Mouse (Mus musculus) limb, embryonic 11.5 days (tissue): ENCODE results near the gene Cep164. TPM values are rescaled to one million over a fixed set of nuclear protein-coding genes. Genes with fewer than 3 reads are reported as not detected.
"Not testable (repeated sequence)": the region's sequence is repeated elsewhere in the genome, so short reads cannot be mapped to it uniquely, and the experiment has no call there.

Experiments used
- ATAC-seq: fragments of 200-750 bp; cut with Nextera tagmentation; 2 replicates; pipeline ENCODE4 v1.8.0; 2017; ENCODE audit warnings: low read depth; ENCODE audit not compliant: insufficient number of reproducible peaks, low FRiP score, low TSS enrichment
- DNase-seq: peaks from one replicate; pipeline ENCODE4 v3.0.0-alpha.2; 2015; ENCODE audit warnings: low spot score
- H3K27ac ChIP-seq: fragments of 300-500 bp; sonication (generic); replicated peaks from 2 replicates; pipeline ENCODE4 v1.5.1; 2014; ENCODE audit warnings: low read depth, mild to moderate bottlenecking, low read length
- H3K27me3 ChIP-seq: fragments of 300-500 bp; sonication (generic); 2 replicates; pipeline ENCODE4 v1.6.1; 2014; ENCODE audit warnings: mild to moderate bottlenecking, low read length, mixed read lengths; ENCODE audit not compliant: control insufficient read depth, insufficient read depth
- H3K36me3 ChIP-seq: fragments of 300-500 bp; sonication (generic); 2 replicates; pipeline ENCODE4 v1.6.1; 2014; ENCODE audit warnings: mild to moderate bottlenecking, low read length, moderate library complexity, mixed read lengths; ENCODE audit not compliant: control insufficient read depth, insufficient read depth
- H3K4me1 ChIP-seq: fragments of 300-500 bp; sonication (generic); 2 replicates; pipeline ENCODE4 v1.6.1; 2014; ENCODE audit warnings: low read length, mixed read lengths; ENCODE audit not compliant: control insufficient read depth, insufficient read depth
- H3K4me2 ChIP-seq: fragments of 300-500 bp; sonication (generic); 2 replicates; pipeline ENCODE4 v1.6.1; 2014; ENCODE audit warnings: low read depth, mild to moderate bottlenecking, moderate library complexity; ENCODE audit not compliant: severe bottlenecking
- H3K4me3 ChIP-seq: fragments of 300-500 bp; sonication (generic); 2 replicates; pipeline ENCODE4 v1.5.1; 2014; ENCODE audit warnings: low read depth, low read length
- H3K9ac ChIP-seq: fragments of 300-500 bp; sonication (generic); 2 replicates; pipeline ENCODE4 v1.6.1; 2014; ENCODE audit warnings: mild to moderate bottlenecking, low read length
- H3K9me3 ChIP-seq: fragments of 300-500 bp; sonication (generic); 2 replicates; pipeline ENCODE4 v1.6.1; 2016; ENCODE audit warnings: low read length; ENCODE audit not compliant: control insufficient read depth
- WGBS: fragments of 180-500 bp; shearing (Covaris S2); extraction: QIAGEN DNeasy Blood & Tissue Kit; methylation state at CpG from one replicate; pipeline ENCODE4 v1.1.7; 2014; 5-methylcytosine and 5-hydroxymethylcytosine counted together
- polyA plus RNA-seq: library from polyadenylated mRNA; unstranded; fragments of >200 nt; fragmentation: Nextera tagmentation; extraction: Ambion mirVana; gene quantifications from 2 replicates; pipeline ENCODE4 v1.2.1, GENCODE M21; 2014

Gene Cep164
- polyA plus RNA-seq, 1 experiment from 2014 or later: 21.7 TPM

DNA sequence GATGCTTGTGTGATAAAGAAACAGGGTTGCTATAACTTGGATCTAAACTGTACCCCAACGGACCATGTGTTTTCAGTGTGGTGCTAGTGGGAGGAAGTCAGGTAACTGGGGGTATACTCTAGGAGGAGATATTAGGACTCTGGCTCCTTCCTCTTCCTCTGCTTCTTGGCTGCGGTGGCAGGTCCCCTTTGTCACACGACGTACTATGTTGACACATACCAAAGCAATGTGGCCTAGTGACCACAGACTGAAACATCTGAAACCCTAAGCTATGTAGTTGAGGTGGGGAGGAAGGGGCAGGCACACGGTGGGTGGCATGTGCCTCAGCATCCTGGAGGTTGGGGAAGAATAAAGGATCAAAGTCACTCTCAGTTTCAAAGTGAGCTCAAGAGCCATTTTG is 22.8 kb upstream of the Cep164 start:
- Histone ChIP-seq H3K4me2 (no peak overlapping the region), H3K9me3 (no peaks in the 10 kb centered on the region), H3K27me3 (no peaks in the 10 kb centered on the region), H3K4me1 (no peaks in the 10 kb centered on the region), H3K27ac (no peak overlapping the region), H3K4me3 (no peak overlapping the region), H3K9ac (no peak overlapping the region), H3K36me3 (no peaks in the 10 kb centered on the region)
- 75% methylated on average over 5 of the region's 5 CpGs for WGBS
- ATAC-seq (no peak), DNase-seq (no peak)

DNA sequence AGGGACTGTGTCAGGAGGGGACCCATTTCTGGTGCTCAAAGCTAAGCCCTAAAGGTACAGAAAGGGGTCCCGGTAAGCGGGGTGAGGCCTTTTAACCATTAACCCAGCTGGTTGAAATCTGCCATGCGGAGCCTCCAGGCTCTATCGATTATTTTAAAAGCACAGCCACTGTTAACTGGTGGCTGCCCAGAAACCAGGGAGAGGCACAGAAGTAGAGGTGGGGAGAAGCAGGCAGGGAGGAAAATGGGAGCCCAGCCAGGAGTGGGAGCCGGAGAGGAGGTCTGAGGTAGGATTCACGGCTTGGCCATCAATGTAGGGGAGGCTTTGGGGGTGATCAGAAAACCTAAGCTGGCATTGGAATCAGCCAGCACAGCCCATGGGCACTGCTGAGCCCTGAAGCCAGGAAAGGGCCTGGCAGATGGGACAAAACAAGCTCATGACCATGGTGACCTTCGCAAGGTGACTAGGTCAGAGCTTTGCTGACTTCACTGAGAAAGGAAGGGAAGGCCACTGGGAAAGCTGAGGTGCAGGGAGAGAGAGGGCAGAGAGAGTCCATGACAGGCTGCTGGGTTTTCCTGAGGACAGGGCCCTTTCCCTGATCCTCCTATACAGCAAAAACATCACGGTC is 22.2 kb upstream of the Cep164 start:
- Histone ChIP-seq H3K27me3 (no peaks in the 10 kb centered on the region), H3K9me3 (no peaks in the 10 kb centered on the region), H3K4me1 (no peaks in the 10 kb centered on the region), H3K27ac (no peak overlapping the region), H3K4me3 (no peak overlapping the region), H3K4me2 (no peak overlapping the region), H3K36me3 (no peaks in the 10 kb centered on the region), H3K9ac (no peak overlapping the region)
- ATAC-seq (no peak), DNase-seq (no peak)
- WGBS: 89% methylated on average over 8 of the region's 8 CpGs

DNA sequence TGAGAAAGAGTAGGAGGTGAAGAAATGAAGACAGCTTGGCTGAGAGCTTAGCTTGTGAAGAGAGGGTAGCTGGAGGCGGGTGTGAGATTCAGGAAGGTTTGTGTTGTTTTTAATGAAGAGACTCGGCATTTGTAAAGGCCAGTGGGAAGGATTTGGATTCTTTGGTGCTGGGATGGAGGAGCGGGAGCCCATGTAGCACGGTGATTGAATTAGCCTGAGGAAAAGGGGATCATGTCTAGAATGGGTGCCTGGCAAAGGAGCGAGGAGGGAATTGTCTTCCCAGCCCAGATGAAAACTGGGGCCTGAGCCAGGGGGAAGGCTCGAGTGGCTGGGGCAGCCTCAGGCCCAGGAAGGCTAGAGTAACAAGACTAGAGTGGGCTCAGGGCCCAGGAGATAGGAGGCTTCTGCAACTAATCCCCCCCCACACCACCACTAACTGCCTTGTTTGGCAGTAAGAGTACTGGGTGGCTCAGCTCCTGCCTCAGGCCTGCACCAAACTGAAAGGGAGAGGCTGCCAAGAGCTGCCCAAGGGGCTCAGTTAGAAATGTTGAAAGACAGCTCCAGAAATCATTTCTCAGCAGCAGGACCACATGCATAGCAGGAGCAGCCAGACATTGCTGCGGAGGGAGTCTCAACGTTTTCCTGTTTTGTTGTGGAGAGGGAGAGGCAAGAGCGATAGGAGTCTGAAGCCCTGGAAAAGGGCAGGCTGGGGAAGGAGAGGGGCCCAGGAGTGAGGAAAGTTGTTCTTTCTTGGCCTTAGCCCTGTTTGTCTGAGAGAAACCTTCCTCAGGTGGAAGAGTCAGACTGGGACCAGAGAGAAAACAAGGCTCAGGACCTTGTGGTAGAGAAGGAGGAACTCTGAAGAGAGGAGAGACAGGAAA is 21.3 kb upstream of the Cep164 start:
- Histone ChIP-seq H3K4me1 (no peaks in the 10 kb centered on the region), H3K27ac (no peak overlapping the region), H3K27me3 (no peaks in the 10 kb centered on the region), H3K4me2 (no peak overlapping the region), H3K4me3 (no peak overlapping the region), H3K9ac (no peak overlapping the region), H3K9me3 (no peaks in the 10 kb centered on the region), H3K36me3 (no peaks in the 10 kb centered on the region)
- ATAC-seq (no peak), DNase-seq (no peak)
- WGBS: 81% methylated on average over 9 of the region's 9 CpGs

DNA sequence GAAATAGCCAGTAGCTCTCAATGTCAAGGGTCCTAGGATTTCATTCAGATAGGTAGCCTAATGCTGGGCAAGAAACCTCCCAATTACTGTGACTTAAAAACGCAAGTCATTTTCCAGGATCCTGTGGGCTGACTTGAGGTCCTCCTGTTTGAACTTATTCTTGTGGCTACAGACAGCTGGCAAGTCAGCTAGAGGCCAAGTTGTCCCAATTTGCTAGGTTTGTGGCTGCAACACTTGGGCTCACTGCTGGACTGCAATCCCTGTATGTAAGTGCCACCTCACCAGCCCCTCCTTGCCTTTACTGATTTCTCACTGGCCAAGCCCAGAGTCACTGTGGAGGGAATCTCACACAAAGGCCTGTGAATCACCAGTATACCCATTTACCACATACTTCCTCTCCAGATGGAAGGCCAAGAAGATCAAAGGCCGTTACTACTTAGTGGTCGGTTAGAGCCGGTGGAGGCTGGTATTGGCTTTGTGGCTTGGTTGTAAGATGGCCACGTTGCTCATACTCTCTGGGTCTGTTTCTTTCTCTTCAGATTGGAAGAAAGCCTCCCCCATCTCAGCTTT is 18.5 kb upstream of the Cep164 start:
- no peak for DNase-seq
- no peaks in the 10 kb centered on the region for H3K9me3 ChIP-seq
- no peaks in the 10 kb centered on the region for H3K27me3 ChIP-seq
- no peak for ATAC-seq
- no peaks in the 10 kb centered on the region for H3K4me1 ChIP-seq
- H3K27ac ChIP-seq: no peak overlapping the region
- no peak overlapping the region for H3K9ac ChIP-seq
- H3K4me2 ChIP-seq: no peak overlapping the region
- H3K4me3 ChIP-seq: no peak overlapping the region
- WGBS: 81% methylated on average over 5 of the region's 5 CpGs
- H3K36me3 ChIP-seq: no peaks in the 10 kb centered on the region

DNA sequence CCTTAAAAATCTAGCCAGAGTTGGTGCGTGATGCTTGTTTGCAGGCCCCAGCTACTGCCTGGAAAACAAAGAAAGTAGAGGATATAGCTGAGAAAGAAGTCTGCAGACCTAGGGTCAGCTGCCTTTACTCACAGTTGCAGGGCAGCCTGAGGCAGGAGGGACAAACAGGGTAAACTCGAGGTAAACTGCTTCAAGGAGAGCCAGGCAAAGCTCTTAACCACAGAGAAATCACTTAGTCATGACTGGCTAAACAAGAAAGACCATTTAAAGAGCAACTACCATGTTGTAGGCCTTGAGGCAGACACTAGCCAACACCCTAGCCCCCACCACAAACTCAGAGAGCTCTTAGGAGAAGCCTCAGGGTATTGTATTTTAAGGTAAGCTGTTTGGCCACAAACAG is 17.7 kb upstream of the Cep164 start:
- H3K27ac ChIP-seq, H3K27me3 ChIP-seq, H3K4me2 ChIP-seq, H3K36me3 ChIP-seq, DNase-seq, H3K4me3 ChIP-seq, H3K4me1 ChIP-seq, H3K9ac ChIP-seq, ATAC-seq, H3K9me3 ChIP-seq: not testable (repeated sequence)
- WGBS: 81% methylated on average over 2 of the region's 2 CpGs

DNA sequence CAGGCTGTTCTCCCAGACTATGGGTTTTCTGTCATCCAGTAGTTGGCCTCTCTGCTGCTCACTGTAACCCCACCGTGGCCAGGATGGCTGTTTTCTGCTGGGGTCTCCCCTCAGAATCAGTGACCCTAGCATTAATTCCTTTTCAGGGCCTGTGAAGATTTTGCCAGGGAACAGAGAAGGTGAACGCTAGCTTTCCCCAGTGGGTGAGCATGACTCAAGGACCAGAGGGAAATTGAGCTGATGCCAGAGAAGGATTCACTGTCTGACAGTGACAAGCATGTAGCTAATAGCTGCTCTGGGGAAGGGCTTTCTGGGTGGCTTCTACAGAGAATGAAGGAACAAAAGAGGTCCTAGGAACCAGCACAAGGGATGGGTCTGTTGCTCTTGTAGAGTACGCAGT is 17.1 kb upstream of the Cep164 start:
- no peaks in the 10 kb centered on the region for H3K4me1 ChIP-seq
- no peaks in the 10 kb centered on the region for H3K27me3 ChIP-seq
- no peak overlapping the region for H3K4me3 ChIP-seq
- ATAC-seq (no peak), DNase-seq (no peak)
- H3K9ac ChIP-seq: no peak overlapping the region
- H3K36me3 ChIP-seq: no peaks in the 10 kb centered on the region
- H3K27ac ChIP-seq: no peak overlapping the region
- H3K9me3 ChIP-seq: no peaks in the 10 kb centered on the region
- H3K4me2 ChIP-seq: no peak overlapping the region
- 98% methylated on average over 3 of the region's 3 CpGs for WGBS

DNA sequence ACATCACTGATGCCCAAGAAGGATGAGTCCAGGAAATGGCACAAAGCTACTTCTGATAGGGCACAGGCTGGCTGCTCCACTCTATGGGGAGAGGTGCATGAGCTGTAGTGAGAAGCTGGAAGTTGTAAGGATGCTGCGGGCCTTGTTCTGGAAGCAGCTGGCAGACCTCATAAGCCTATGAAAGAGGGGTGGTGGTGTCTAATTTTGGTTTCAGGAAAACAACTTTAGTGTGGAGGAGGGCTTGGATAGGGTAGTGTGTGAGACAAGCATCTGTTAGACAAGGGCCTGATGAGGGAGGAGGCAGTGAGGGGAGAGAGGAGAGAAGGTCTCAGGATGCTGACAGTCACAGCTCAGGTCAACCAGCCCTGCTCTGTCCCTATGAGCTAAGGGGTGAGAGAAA is 15.3 kb upstream of the Cep164 start:
- Histone ChIP-seq H3K9ac (no peak overlapping the region), H3K36me3 (no peaks in the 10 kb centered on the region), H3K27me3 (no peaks in the 10 kb centered on the region), H3K9me3 (no peaks in the 10 kb centered on the region), H3K4me1 (peaks cover 7% of the 10 kb centered on the region), H3K4me3 (no peak overlapping the region), H3K4me2 (no peak overlapping the region), H3K27ac (no peak overlapping the region)
- no peak for DNase-seq
- WGBS: 95% methylated on average over 1 of the region's 1 CpGs
- ATAC-seq: no peak

DNA sequence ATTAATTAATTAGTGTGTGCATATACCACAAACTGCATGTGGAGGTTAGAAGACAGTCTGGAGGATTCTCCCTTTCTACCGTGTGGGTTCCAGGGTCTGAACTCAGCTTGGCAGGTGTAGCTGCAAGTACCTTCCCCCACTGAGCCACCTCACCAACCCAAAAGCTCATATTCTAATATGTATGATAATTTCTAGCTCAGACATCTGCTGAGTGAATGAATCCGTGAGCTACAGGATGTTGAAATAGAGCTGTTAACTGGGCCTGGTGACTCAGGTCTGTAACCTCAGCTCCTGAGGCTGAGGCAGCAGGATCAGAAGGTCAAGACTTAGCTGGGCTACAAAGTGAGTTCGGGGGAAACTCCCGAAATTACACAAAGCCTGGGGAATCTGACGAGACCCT is 14.5 kb upstream of the Cep164 start:
- WGBS: 79% methylated on average over 5 of the region's 5 CpGs
- DNase-seq (no peak), ATAC-seq (no peak)
- Histone ChIP-seq H3K27me3 (no peaks in the 10 kb centered on the region), H3K27ac (no peak overlapping the region), H3K4me3 (no peak overlapping the region), H3K9me3 (no peaks in the 10 kb centered on the region), H3K4me1 (peaks cover 7% of the 10 kb centered on the region), H3K36me3 (no peaks in the 10 kb centered on the region), H3K4me2 (no peak overlapping the region), H3K9ac (no peak overlapping the region)
